Mouse (Mus musculus) myocyte (in vitro differentiated cells): ENCODE measurements at regions not wholly inside any gene's neighbourhood (a gene's known extent, or its start where the extent isn't known, plus 50 kb on each side); places are given as distances from the start of the nearest gene placed in this dataset.

Experiments
- H3K27me3 ChIP-seq: one replicate; pipeline ENCODE4 v1.6.1; 2011; ENCODE audit not compliant: control insufficient read depth, insufficient read depth, insufficient read length
- H3K36me3 ChIP-seq: one replicate; pipeline ENCODE4 v1.6.1; 2011; ENCODE audit not compliant: control insufficient read depth, insufficient read depth
- H3K4me2 ChIP-seq: one replicate; pipeline ENCODE4 v1.6.1; 2011; ENCODE audit warnings: low read depth, control low read depth
- H3K4me3 ChIP-seq: one replicate; pipeline ENCODE4 v1.5.1; 2011; ENCODE audit warnings: mild to moderate bottlenecking, control low read depth, moderate library complexity
- H3K79me2 ChIP-seq: one replicate; pipeline ENCODE4 v1.6.1; 2011; ENCODE audit not compliant: control insufficient read depth, insufficient read depth
- H3ac ChIP-seq: one replicate; pipeline ENCODE4 v1.6.1; 2011; ENCODE audit not compliant: control insufficient read depth, insufficient read length
- CEBPB ChIP-seq: IDR thresholded peaks from 2 replicates; pipeline ENCODE4 v1.6.1; 2011; ENCODE audit warnings: mild to moderate bottlenecking, moderate library complexity; ENCODE audit not compliant: poor library complexity, insufficient read depth, severe bottlenecking
- E2F4 ChIP-seq: IDR thresholded peaks from one replicate; pipeline ENCODE4 v1.6.1; 2011; ENCODE audit warnings: mild to moderate bottlenecking, control low read depth, moderate library complexity; ENCODE audit not compliant: insufficient read depth
- MAX ChIP-seq: IDR thresholded peaks from one replicate; pipeline ENCODE4 v1.6.1; 2011; ENCODE audit warnings: low read depth, mild to moderate bottlenecking, control low read depth
- MYOD1 ChIP-seq, 3 experiments: IDR thresholded peaks; one replicate each; pipeline ENCODE4 v1.6.1; 2011; ENCODE audit warnings: control low read depth in 2 of 3, low read depth in 2 of 3, mild to moderate bottlenecking in 2 of 3, moderate library complexity in 1 of 3; ENCODE audit not compliant: insufficient read length in 2 of 3, control insufficient read depth in 1 of 3
- MYOG ChIP-seq, 3 experiments: IDR thresholded peaks; one replicate each; pipeline ENCODE4 v1.6.1; 2011; ENCODE audit warnings: control low read depth in 2 of 3, low read depth in 2 of 3, mild to moderate bottlenecking in 2 of 3; ENCODE audit not compliant: insufficient read length in 2 of 3, control insufficient read depth in 1 of 3, insufficient read depth in 1 of 3
- POLR2A ChIP-seq: IDR thresholded peaks from one replicate; pipeline ENCODE4 v1.6.1; 2011; ENCODE audit warnings: low read depth, mild to moderate bottlenecking, control low read depth, moderate library complexity; ENCODE audit not compliant: insufficient read length
- POLR2AphosphoS2 ChIP-seq: IDR thresholded peaks from one replicate; pipeline ENCODE4 v1.6.1; 2011; ENCODE audit warnings: low read depth, control low read depth; ENCODE audit not compliant: insufficient read length
- REST ChIP-seq: IDR thresholded peaks from one replicate; pipeline ENCODE4 v1.6.1; 2011; ENCODE audit warnings: mild to moderate bottlenecking, control low read depth, moderate library complexity; ENCODE audit not compliant: insufficient read depth, insufficient read length
- SRF ChIP-seq: IDR thresholded peaks from one replicate; pipeline ENCODE4 v1.6.1; 2011; ENCODE audit warnings: low read depth; ENCODE audit not compliant: control insufficient read depth, insufficient read length
- TCF12 ChIP-seq: IDR thresholded peaks from one replicate; pipeline ENCODE4 v1.6.1; 2011; ENCODE audit warnings: mild to moderate bottlenecking, control low read depth; ENCODE audit not compliant: poor library complexity, insufficient read depth, severe bottlenecking
- TCF3 ChIP-seq: IDR thresholded peaks from one replicate; pipeline ENCODE4 v1.6.1; 2011; ENCODE audit warnings: low read depth, control low read depth; ENCODE audit not compliant: insufficient read length
- USF1 ChIP-seq: IDR thresholded peaks from one replicate; pipeline ENCODE4 v1.6.1; 2011; ENCODE audit warnings: low read depth, mild to moderate bottlenecking, control low read depth, moderate library complexity

GRCm38 (mm10) chr13:107485400-107486017, 463.6 kb upstream of the Kif2a start:
- Histone ChIP-seq H3ac (no peak overlapping the region), H3K4me2 (peak overlapping the region; percentile 36), H3K36me3 (no peaks in the 10 kb centered on the region), H3K27me3 (no peaks in the 10 kb centered on the region), H3K79me2 (no peaks in the 10 kb centered on the region), H3K4me3 (no peak overlapping the region)
- TF ChIP-seq MAX (no peak), MYOD1 (IDR thresholded peaks at IDR 0.05; ENCODE audit: control insufficient read depth in 1 of 3, insufficient read length in 2 of 3, low read depth in 2 of 3) (peak in 1 of 3 experiments; percentile 50)

DNA sequence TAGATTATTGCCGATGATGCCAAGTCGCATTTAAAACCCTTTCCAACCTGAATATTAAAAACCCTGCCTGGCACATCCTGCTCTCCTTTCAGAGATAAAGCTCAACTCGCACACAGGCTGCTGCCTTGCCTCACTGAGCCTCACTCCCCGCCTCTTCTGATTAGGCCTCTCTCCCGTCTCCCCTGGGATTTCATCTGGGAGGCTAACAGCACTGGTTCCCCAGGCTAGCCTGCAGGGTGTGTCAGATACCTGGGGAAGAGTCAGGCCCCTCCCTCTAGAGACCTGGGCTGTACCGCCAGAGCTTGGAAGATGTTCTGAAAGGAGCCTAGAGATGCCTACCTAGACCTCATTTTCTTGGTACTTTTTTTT, 462.7 kb upstream of the Kif2a start:
- no peak for TF ChIP-seq USF1
- TF ChIP-seq POLR2A: no peak
- TF ChIP-seq E2F4: no peak
- no peak for TF ChIP-seq TCF12
- TF ChIP-seq CEBPB: no peak
- TF ChIP-seq MAX: no peak
- no peak for TF ChIP-seq POLR2AphosphoS2
- TF ChIP-seq TCF3: no peak
- no peak for TF ChIP-seq SRF
- TF ChIP-seq MYOG (IDR thresholded peaks at IDR 0.05; ENCODE audit: control insufficient read depth in 1 of 3, insufficient read depth in 1 of 3, insufficient read length in 2 of 3, low read depth in 2 of 3): no peak
- TF ChIP-seq REST: no peak
- no peak for TF ChIP-seq MYOD1 (IDR thresholded peaks at IDR 0.05; ENCODE audit: control insufficient read depth in 1 of 3, insufficient read length in 2 of 3, low read depth in 2 of 3)
- no peaks in the 10 kb centered on the region for H3K79me2 ChIP-seq
- no peaks in the 10 kb centered on the region for H3K27me3 ChIP-seq
- H3K4me2 ChIP-seq: peak overlapping the region; percentile 62
- no peaks in the 10 kb centered on the region for H3K36me3 ChIP-seq
- no peak overlapping the region for H3K4me3 ChIP-seq
- no peak overlapping the region for H3ac ChIP-seq

DNA sequence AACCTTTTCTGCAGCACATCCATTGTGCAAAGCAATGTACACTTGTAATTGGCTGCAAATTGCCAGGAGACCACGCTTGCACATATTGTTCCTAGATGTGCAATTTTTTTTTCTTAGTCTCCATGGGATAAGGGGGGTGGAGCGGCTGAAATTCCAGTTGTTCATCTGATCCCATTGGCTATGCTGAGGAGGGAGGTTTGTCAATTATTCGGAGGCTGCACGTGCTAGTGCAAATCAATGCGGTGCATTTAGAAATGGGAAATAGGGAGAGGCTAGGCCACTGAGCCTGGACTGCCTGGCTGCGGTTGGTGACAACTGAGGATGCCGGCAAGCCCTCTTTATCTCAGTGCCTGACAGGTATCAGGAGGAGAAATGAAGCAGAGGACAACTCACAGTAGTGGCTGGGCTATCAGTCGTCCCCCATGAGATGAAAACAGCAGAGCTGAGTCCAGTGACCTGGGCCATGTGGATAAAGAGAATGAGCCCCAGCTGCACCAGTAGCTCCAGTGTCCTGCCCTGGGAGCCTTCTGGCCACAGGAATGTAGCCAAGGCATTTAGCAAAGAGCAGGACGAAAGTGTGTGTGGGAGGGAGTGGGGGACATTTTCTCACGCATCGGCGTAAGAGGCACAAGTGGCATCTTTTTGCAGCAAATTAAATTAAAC, 462.2 kb upstream of the Kif2a start:
- Histone ChIP-seq H3K79me2 (no peaks in the 10 kb centered on the region), H3K27me3 (no peaks in the 10 kb centered on the region), H3K4me3 (no peak overlapping the region), H3K4me2 (peak overlapping the region; percentile 62), H3K36me3 (no peaks in the 10 kb centered on the region), H3ac (no peak overlapping the region)
- TF ChIP-seq POLR2AphosphoS2: no peak
- TF ChIP-seq MYOG (IDR thresholded peaks at IDR 0.05; ENCODE audit: control insufficient read depth in 1 of 3, insufficient read depth in 1 of 3, insufficient read length in 2 of 3, low read depth in 2 of 3): no peak
- no peak for TF ChIP-seq MAX
- no peak for TF ChIP-seq CEBPB
- TF ChIP-seq SRF: no peak
- TF ChIP-seq POLR2A: no peak
- TF ChIP-seq MYOD1 (IDR thresholded peaks at IDR 0.05; ENCODE audit: control insufficient read depth in 1 of 3, insufficient read length in 2 of 3, low read depth in 2 of 3): no peak
- no peak for TF ChIP-seq USF1
- no peak for TF ChIP-seq TCF3
- TF ChIP-seq E2F4: no peak
- TF ChIP-seq REST: no peak
- TF ChIP-seq TCF12: no peak

DNA sequence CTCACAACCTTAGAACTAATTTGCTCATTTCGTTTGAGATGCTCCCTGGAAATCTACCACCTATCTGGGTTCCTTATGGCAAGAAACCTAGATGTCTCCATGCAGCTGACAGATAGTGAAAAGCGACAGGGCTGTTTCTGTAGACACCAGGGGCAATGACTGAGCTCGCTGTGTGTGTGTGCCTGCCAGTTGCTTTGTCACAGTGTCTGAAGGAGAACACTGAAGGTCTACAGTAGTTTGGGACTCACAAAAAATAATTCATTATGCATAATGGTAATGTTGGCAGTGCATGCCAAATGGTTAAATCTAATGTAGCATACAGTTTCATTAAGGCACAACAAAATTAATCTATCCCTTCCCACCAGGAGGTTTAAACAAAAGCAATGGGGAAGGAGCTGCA, 453.2 kb upstream of the Kif2a start:
- TF ChIP-seq CEBPB: no peak
- no peak for TF ChIP-seq MAX
- no peak for TF ChIP-seq TCF12
- TF ChIP-seq POLR2A: no peak
- TF ChIP-seq MYOG (IDR thresholded peaks at IDR 0.05; ENCODE audit: control insufficient read depth in 1 of 3, insufficient read depth in 1 of 3, insufficient read length in 2 of 3, low read depth in 2 of 3): no peak
- no peak for TF ChIP-seq MYOD1 (IDR thresholded peaks at IDR 0.05; ENCODE audit: control insufficient read depth in 1 of 3, insufficient read length in 2 of 3, low read depth in 2 of 3)
- TF ChIP-seq REST: no peak
- TF ChIP-seq POLR2AphosphoS2: no peak
- TF ChIP-seq SRF: no peak
- no peak for TF ChIP-seq E2F4
- no peak for TF ChIP-seq TCF3
- TF ChIP-seq USF1: no peak
- Histone ChIP-seq H3K79me2 (no peaks in the 10 kb centered on the region), H3K36me3 (no peaks in the 10 kb centered on the region), H3K27me3 (no peaks in the 10 kb centered on the region), H3K4me3 (no peak overlapping the region), H3ac (no peak overlapping the region), H3K4me2 (no peak overlapping the region)
